Mouse (Mus musculus): ENCODE measurements at regions not wholly inside any gene's neighbourhood (a gene's known extent, or its start where the extent isn't known, plus 50 kb on each side); places are given as distances from the start of the nearest gene placed in this dataset.

GRCm38 (mm10) chr4:10397249-10397648 is 477.0 kb upstream of the 2610301B20Rik start:
- no peaks in the 10 kb centered on the region for H3K27me3 ChIP-seq (ENCODE audit: control insufficient read depth, insufficient read depth, insufficient read length)
- H3K36me3 ChIP-seq (ENCODE audit: control insufficient read depth, insufficient read depth) = no peaks in the 10 kb centered on the region
- H3K79me2 ChIP-seq (ENCODE audit: control insufficient read depth, insufficient read depth) = no peaks in the 10 kb centered on the region
- H3ac ChIP-seq (ENCODE audit: control insufficient read depth, insufficient read length, low read depth) = no peak overlapping the region
- TF ChIP-seq MYOG (IDR thresholded peaks at IDR 0.05; ENCODE audit: control insufficient read depth, extremely low read depth, insufficient read length) (no peak), FOSL1 (IDR thresholded peaks at IDR 0.05; ENCODE audit: insufficient read depth, low read length, poor library complexity, severe bottlenecking) (no peak), MYOD1 (IDR thresholded peaks at IDR 0.05; ENCODE audit: control insufficient read depth, insufficient read length, low read depth) (no peak), MAX (IDR thresholded peaks at IDR 0.05) (no peak), CTCF (IDR thresholded peaks at IDR 0.05; ENCODE audit: control insufficient read depth, insufficient read depth, insufficient read length) (no peak), CEBPB (IDR thresholded peaks at IDR 0.05; ENCODE audit: low read depth) (no peak), USF1 (IDR thresholded peaks at IDR 0.05; ENCODE audit: low read depth) (no peak)
- H3K4me3 ChIP-seq (ENCODE audit: insufficient read depth, poor library complexity, severe bottlenecking) = no peak overlapping the region
- H3K79me3 ChIP-seq (ENCODE audit: low read depth) = no peaks in the 10 kb centered on the region

- Histone ChIP-seq H3ac (ENCODE audit: control insufficient read depth, insufficient read length, low read depth) (no peak overlapping the region), H3K27me3 (ENCODE audit: control insufficient read depth, insufficient read depth, insufficient read length) (no peaks in the 10 kb centered on the region), H3K36me3 (ENCODE audit: control insufficient read depth, insufficient read depth) (no peaks in the 10 kb centered on the region), H3K79me3 (ENCODE audit: low read depth) (no peaks in the 10 kb centered on the region), H3K79me2 (ENCODE audit: control insufficient read depth, insufficient read depth) (no peaks in the 10 kb centered on the region), H3K4me3 (ENCODE audit: insufficient read depth, poor library complexity, severe bottlenecking) (no peak overlapping the region)
- TF ChIP-seq CEBPB (IDR thresholded peaks at IDR 0.05; ENCODE audit: low read depth) = no peak
- TF ChIP-seq FOSL1 (IDR thresholded peaks at IDR 0.05; ENCODE audit: insufficient read depth, low read length, poor library complexity, severe bottlenecking) = no peak
- no peak for TF ChIP-seq CTCF (IDR thresholded peaks at IDR 0.05; ENCODE audit: control insufficient read depth, insufficient read depth, insufficient read length)
- no peak for TF ChIP-seq MYOD1 (IDR thresholded peaks at IDR 0.05; ENCODE audit: control insufficient read depth, insufficient read length, low read depth)
- TF ChIP-seq MYOG (IDR thresholded peaks at IDR 0.05; ENCODE audit: control insufficient read depth, extremely low read depth, insufficient read length) = no peak
- TF ChIP-seq MAX (IDR thresholded peaks at IDR 0.05) = no peak
- no peak for TF ChIP-seq USF1 (IDR thresholded peaks at IDR 0.05; ENCODE audit: low read depth)
These were observed 476.2 kb upstream of the 2610301B20Rik start for GRCm38 (mm10) chr4:10398075-10398474.

- H3K4me3 ChIP-seq (ENCODE audit: insufficient read depth, poor library complexity, severe bottlenecking) = no peak overlapping the region
- no peaks in the 10 kb centered on the region for H3K79me2 ChIP-seq (ENCODE audit: control insufficient read depth, insufficient read depth)
- no peaks in the 10 kb centered on the region for H3K36me3 ChIP-seq (ENCODE audit: control insufficient read depth, insufficient read depth)
- TF ChIP-seq MAX (IDR thresholded peaks at IDR 0.05) (no peak), USF1 (IDR thresholded peaks at IDR 0.05; ENCODE audit: low read depth) (no peak), FOSL1 (IDR thresholded peaks at IDR 0.05; ENCODE audit: insufficient read depth, low read length, poor library complexity, severe bottlenecking) (no peak), MYOD1 (IDR thresholded peaks at IDR 0.05; ENCODE audit: control insufficient read depth, insufficient read length, low read depth) (no peak), CTCF (IDR thresholded peaks at IDR 0.05; ENCODE audit: control insufficient read depth, insufficient read depth, insufficient read length) (no peak), MYOG (IDR thresholded peaks at IDR 0.05; ENCODE audit: control insufficient read depth, extremely low read depth, insufficient read length) (no peak), CEBPB (IDR thresholded peaks at IDR 0.05; ENCODE audit: low read depth) (no peak)
- H3K79me3 ChIP-seq (ENCODE audit: low read depth) = no peaks in the 10 kb centered on the region
- H3K27me3 ChIP-seq (ENCODE audit: control insufficient read depth, insufficient read depth, insufficient read length) = no peaks in the 10 kb centered on the region
- H3ac ChIP-seq (ENCODE audit: control insufficient read depth, insufficient read length, low read depth) = no peak overlapping the region
These were observed 474.6 kb upstream of the 2610301B20Rik start for GRCm38 (mm10) chr4:10399649-10400048.

GRCm38 (mm10) chr4:10402928-10403327 is 471.4 kb upstream of the 2610301B20Rik start:
- no peak overlapping the region for H3ac ChIP-seq (ENCODE audit: control insufficient read depth, insufficient read length, low read depth)
- no peak overlapping the region for H3K4me3 ChIP-seq (ENCODE audit: insufficient read depth, poor library complexity, severe bottlenecking)
- H3K36me3 ChIP-seq (ENCODE audit: control insufficient read depth, insufficient read depth) = no peaks in the 10 kb centered on the region
- H3K79me2 ChIP-seq (ENCODE audit: control insufficient read depth, insufficient read depth) = no peaks in the 10 kb centered on the region
- TF ChIP-seq MYOD1 (IDR thresholded peaks at IDR 0.05; ENCODE audit: control insufficient read depth, insufficient read length, low read depth) (no peak), USF1 (IDR thresholded peaks at IDR 0.05; ENCODE audit: low read depth) (no peak), FOSL1 (IDR thresholded peaks at IDR 0.05; ENCODE audit: insufficient read depth, low read length, poor library complexity, severe bottlenecking) (no peak), MAX (IDR thresholded peaks at IDR 0.05) (no peak), CEBPB (IDR thresholded peaks at IDR 0.05; ENCODE audit: low read depth) (no peak), MYOG (IDR thresholded peaks at IDR 0.05; ENCODE audit: control insufficient read depth, extremely low read depth, insufficient read length) (no peak)
- no peaks in the 10 kb centered on the region for H3K27me3 ChIP-seq (ENCODE audit: control insufficient read depth, insufficient read depth, insufficient read length)
- H3K79me3 ChIP-seq (ENCODE audit: low read depth) = no peaks in the 10 kb centered on the region

- H3ac ChIP-seq (ENCODE audit: control insufficient read depth, insufficient read length, low read depth) = no peak overlapping the region
- H3K79me2 ChIP-seq (ENCODE audit: control insufficient read depth, insufficient read depth) = no peaks in the 10 kb centered on the region
- H3K4me3 ChIP-seq (ENCODE audit: insufficient read depth, poor library complexity, severe bottlenecking) = no peak overlapping the region
- H3K36me3 ChIP-seq (ENCODE audit: control insufficient read depth, insufficient read depth) = no peaks in the 10 kb centered on the region
- TF ChIP-seq CTCF (IDR thresholded peaks at IDR 0.05; ENCODE audit: control insufficient read depth, insufficient read depth, insufficient read length) (no peak), MYOG (IDR thresholded peaks at IDR 0.05; ENCODE audit: control insufficient read depth, extremely low read depth, insufficient read length) (no peak), MYOD1 (IDR thresholded peaks at IDR 0.05; ENCODE audit: control insufficient read depth, insufficient read length, low read depth) (no peak), MAX (IDR thresholded peaks at IDR 0.05) (no peak), USF1 (IDR thresholded peaks at IDR 0.05; ENCODE audit: low read depth) (no peak), FOSL1 (IDR thresholded peaks at IDR 0.05; ENCODE audit: insufficient read depth, low read length, poor library complexity, severe bottlenecking) (no peak), CEBPB (IDR thresholded peaks at IDR 0.05; ENCODE audit: low read depth) (no peak)
- H3K27me3 ChIP-seq (ENCODE audit: control insufficient read depth, insufficient read depth, insufficient read length) = no peaks in the 10 kb centered on the region
- no peaks in the 10 kb centered on the region for H3K79me3 ChIP-seq (ENCODE audit: low read depth)
These were observed 469.9 kb upstream of the 2610301B20Rik start for GRCm38 (mm10) chr4:10404438-10404837.

GRCm38 (mm10) chr4:10405102-10405501 is 469.2 kb upstream of the 2610301B20Rik start:
- no peak overlapping the region for H3K4me3 ChIP-seq (ENCODE audit: insufficient read depth, poor library complexity, severe bottlenecking)
- H3K79me2 ChIP-seq (ENCODE audit: control insufficient read depth, insufficient read depth) = no peaks in the 10 kb centered on the region
- H3K36me3 ChIP-seq (ENCODE audit: control insufficient read depth, insufficient read depth) = no peaks in the 10 kb centered on the region
- no peaks in the 10 kb centered on the region for H3K27me3 ChIP-seq (ENCODE audit: control insufficient read depth, insufficient read depth, insufficient read length)
- H3K79me3 ChIP-seq (ENCODE audit: low read depth) = no peaks in the 10 kb centered on the region
- no peak overlapping the region for H3ac ChIP-seq (ENCODE audit: control insufficient read depth, insufficient read length, low read depth)
- TF ChIP-seq USF1 (IDR thresholded peaks at IDR 0.05; ENCODE audit: low read depth) = no peak
- TF ChIP-seq MAX (IDR thresholded peaks at IDR 0.05) = no peak
- TF ChIP-seq CTCF (IDR thresholded peaks at IDR 0.05; ENCODE audit: control insufficient read depth, insufficient read depth, insufficient read length) = no peak
- no peak for TF ChIP-seq FOSL1 (IDR thresholded peaks at IDR 0.05; ENCODE audit: insufficient read depth, low read length, poor library complexity, severe bottlenecking)
- no peak for TF ChIP-seq CEBPB (IDR thresholded peaks at IDR 0.05; ENCODE audit: low read depth)
- no peak for TF ChIP-seq MYOD1 (IDR thresholded peaks at IDR 0.05; ENCODE audit: control insufficient read depth, insufficient read length, low read depth)
- TF ChIP-seq MYOG (IDR thresholded peaks at IDR 0.05; ENCODE audit: control insufficient read depth, extremely low read depth, insufficient read length) = no peak

Measured in C2C12 (cell line).